Mouse (Mus musculus): ENCODE results near the gene Apoa2.

The Apoa2 gene

GRCm38 (mm10) chr1:171224857-171225256, at the start of gene Apoa2:
Gene Apoa2, plus strand, starts transcription at chr1:171225054.
- DNase-seq (ENCODE audit: low spot score), result no peak

DNA sequence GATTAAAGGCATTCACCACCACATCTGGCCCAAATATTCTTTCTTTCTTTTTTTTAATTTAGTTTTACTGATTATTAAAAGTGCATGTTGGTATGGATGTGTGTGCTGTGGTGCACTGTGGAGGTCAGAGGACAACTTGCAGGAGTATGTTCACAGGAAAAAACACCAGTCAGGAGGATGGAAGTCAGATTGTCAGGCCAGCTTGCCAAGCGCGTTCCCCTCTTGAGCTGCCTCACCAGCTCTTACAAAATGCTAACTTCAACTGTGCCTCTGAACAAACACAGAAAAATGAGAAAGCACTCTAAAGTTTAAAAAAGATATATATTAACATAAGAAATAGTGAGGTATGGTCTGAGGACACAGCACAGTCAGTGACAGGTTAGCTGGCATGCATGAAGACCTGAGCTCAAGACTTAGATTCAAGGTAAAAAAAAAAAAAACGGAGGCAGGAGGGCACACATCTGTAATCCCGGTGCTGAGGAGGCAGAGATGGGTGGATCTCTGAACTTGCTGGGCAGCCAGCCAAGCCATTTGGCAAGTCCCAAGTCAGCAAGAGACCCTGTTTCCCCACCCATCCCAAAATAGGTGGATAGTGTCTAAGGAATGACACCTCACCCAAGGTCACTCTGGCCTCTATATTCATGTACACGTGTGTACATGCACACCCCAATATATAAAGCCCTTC, 45.2 kb upstream of the Apoa2 start:
- no peak for DNase-seq (ENCODE audit: low spot score)

GRCm38 (mm10) chr1:171183025-171183424, 41.8 kb upstream of the Apoa2 start:
- DNase-seq (ENCODE audit: low spot score), result no peak

DNA sequence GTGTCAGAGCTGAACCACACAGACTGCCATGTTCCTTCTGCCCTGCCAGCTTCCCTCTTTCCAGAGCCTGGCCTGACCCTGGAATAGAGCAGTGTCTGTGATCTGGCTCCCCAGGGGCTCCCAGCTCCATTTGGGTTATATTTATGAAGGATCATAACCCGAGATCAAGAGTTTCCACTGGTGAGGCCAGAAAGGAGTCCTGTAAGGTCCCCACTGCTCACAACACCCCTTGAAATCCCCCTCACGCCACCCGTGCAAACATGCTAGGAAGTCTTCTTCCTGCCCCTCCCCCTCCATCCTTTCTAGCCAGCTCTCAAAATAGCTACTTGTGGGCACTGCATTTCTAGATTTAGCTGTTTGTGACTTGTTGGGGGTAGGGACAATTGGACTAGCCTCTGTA, 41.2 kb upstream of the Apoa2 start:
- DNase-seq (ENCODE audit: low spot score), result peak; percentile 23

DNA sequence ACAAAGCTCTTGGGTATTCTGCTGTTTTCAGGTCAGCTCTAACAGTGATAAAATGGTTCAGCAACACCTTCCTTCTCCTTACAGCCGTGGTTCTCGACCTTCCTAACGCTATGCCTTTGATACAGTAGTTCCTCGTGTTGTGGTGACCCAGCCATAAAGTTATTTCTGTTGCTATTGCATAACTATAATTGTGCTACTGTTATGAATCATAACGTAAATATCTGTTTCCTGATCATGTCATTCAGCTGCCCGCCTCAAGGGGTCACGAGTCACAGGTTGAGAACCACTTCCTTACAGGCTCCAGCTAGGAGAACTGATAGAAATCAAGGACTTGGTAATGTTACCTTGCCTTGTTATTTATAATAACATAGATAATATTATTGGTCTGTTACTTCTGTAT, 40.5 kb upstream of the Apoa2 start:
- DNase-seq (ENCODE audit: low spot score), result no peak

- DNase-seq (ENCODE audit: low spot score), result no peak
Measured at GRCm38 (mm10) chr1:171185655-171186054, 39.2 kb upstream of the Apoa2 start.

- no peak for DNase-seq (ENCODE audit: low spot score)
Measured at GRCm38 (mm10) chr1:171187851-171188700, 36.8 kb upstream of the Apoa2 start.

DNA sequence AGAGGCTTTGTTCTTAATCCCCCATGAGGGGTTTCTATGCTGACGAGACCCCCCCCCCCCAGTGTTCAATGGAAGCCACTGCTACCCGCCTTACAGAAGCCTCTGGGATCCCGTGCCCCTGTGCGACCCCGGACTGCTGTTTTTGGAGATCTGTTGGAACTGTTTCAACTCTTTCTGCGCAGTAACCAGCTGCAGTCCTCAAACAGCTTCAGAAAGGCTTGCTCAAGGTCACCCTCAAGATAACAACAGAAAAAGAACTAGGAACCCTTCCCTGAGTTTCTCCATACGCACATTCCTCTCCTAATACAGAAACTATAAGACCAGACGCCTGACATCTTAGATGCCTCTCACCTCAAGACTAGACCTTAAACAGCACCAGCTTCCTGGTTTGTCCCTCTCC, 35.8 kb upstream of the Apoa2 start:
- DNase-seq (ENCODE audit: low spot score), result no peak

- no peak for DNase-seq (ENCODE audit: low spot score)
Measured at GRCm38 (mm10) chr1:171189476-171190114, 35.3 kb upstream of the Apoa2 start.

- no peak for DNase-seq (ENCODE audit: low spot score)
Measured at GRCm38 (mm10) chr1:171190832-171191231, 34.0 kb upstream of the Apoa2 start.

GRCm38 (mm10) chr1:171192283-171192682, 32.6 kb upstream of the Apoa2 start:
- no peak for DNase-seq (ENCODE audit: low spot score)

- DNase-seq (ENCODE audit: low spot score), result no peak
Measured at GRCm38 (mm10) chr1:171193093-171193840, 31.6 kb upstream of the Apoa2 start.

DNA sequence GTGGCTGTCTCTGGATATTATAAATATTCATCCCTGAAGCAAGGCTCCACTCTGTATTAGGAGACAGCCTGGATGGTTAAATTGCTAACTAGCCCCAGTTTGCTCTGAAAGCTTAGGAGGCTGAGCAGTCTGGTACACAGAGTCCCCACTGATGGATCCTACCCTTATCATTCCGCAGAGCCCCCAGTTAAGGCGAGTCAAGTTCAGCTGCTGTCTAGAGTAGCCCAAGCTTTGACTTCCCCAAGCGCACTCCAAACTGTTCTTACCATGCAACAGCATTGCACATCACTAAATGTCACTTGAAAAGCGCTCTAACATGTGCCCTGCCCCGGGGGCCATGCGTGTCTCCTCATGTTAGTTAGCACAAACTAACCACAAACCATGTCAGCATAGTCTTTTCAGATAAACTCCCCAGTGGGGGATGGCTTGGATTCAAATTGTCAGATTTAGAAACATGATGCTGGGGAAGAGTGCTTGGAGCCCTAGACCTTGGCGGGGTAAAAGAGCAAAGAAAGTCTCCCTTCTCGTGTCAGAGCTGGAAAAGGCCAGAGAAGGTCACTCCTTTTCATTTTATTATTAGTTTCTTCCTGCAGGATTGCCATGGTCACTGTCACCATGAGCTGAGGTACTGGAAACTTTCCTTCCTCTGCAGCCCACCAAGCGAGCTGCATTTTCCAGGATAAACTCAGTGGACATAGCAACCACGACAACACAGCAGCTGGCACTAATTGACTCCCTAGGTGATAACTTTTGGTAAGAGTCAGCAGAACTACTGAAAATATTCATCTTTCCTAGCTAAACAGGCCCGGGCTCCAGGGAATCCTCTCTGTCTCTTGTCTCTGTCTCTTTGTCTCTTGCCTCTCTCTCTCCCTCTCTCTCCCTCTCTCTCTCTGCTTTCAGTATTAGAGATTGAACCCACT, 30.7 kb upstream of the Apoa2 start:
- no peak for DNase-seq (ENCODE audit: low spot score)

DNA sequence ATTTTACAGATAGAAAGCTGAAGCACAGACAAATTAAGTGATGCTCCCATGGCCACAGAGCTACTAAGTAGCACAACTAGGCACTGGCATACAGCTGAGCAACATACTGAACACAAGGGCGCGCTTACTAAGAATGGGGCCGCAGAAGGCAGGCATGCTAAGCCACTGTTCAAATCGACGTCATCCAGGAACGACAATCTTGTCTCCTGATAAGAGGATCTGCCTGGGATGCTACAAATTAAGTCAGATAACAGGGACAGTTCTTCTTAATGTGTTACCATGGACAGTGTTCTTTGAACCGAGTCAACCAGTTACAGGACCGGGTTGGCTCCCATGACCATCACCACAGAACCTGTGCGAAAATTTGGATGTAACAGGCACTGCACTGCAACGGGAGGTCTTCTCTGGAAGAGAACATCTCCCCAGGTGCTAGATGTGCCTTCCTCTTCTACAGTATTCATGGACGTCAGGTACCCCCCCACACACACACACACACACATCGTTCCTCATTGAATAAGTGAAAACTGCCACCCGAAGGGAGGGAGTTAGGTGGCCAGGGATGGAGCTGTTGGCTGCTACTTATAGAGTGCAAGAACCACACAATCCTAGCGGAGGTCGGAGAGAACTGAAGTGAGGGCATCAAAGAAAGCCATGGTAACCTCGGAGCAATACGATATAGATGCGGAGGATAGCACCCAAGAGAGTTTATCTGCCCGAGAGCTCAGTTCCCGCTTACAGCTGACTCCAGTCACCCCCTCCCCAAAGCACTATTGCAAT, 29.6 kb upstream of the Apoa2 start:
- no peak for DNase-seq (ENCODE audit: low spot score)

DNA sequence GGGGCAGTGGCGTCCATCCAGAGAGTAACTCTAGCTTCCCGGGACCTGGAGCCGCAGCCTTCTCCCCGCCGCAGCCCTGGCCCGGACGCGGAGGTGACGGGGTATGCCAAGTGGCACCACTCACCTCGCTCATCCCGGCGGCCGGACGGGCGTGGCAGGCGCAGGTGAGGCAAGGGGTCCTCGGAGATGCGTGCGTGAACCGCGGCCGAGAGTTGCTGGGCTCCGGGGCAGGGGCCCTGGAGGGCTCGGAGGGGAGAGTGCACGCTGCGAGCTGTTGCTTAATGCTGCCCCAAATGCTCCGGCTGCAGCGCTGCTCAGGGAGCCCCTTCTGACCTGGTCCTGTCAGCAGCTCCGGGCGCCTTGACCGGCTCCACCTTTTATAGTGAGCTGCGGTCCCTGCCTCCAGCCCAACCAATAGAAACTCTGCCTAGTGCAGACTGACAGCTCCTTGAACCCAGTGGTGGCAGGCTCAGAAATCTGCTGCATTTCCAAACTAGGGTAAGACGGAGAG, 28.9 kb upstream of the Apoa2 start, which contains the start of gene Pcp4l1:
Pcp4l1 (minus strand) TSS at position 382 of the 511 bp plus-strand sequence.
- DNase-seq (ENCODE audit: low spot score), result peak; percentile 53

DNA sequence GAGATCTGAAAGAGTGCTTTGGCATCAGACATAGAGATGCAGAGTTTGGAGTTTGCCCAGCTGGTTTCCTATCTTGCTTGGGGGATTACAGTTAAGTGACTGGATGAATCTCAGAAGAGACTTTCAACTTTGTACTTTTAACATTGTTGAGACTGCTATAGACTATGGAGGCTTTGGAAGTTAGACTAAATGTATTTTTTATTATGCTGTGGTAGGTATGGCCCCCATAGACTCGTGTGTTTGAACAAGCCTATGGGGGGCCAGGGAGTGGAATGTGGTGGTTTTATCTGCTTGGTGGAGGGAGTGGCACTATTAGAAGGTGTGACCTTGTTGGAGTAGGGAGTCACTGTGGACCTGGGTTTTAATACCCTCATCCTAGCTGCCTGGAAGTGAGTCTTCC, 25.3 kb upstream of the Apoa2 start:
- DNase-seq (ENCODE audit: low spot score), result no peak

DNA sequence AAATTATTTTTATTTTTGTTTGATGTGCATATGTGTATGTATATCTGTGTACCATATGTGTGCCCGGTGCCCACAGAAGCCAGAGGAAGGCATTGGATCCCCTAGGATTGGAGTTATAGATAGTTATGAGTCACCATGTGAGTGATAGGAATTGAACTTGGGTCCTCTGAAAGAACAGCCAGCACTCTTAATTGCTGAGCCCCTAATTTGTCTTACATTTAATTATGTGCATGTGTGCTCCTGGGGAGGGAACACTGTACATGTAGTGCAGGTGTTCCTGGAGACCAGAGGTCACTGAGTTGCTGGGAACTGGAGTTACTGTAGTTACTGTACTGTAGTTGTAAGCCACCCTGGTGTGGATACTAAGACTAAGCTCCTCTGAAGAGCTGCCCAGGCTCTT, 24.1 kb upstream of the Apoa2 start:
- DNase-seq (ENCODE audit: low spot score), result no peak

- no peak for DNase-seq (ENCODE audit: low spot score)
Measured at GRCm38 (mm10) chr1:171203471-171204248, 21.2 kb upstream of the Apoa2 start.

- no peak for DNase-seq (ENCODE audit: low spot score)
Measured at GRCm38 (mm10) chr1:171204249-171204644, 20.6 kb upstream of the Apoa2 start.
